Mouse (Mus musculus) brain, embryonic 14.5 days (tissue): ENCODE measurements around the gene Alb.

Experiments
- CTCF ChIP-seq: fragments of 200-500 bp; IDR thresholded peaks from 2 replicates; pipeline ENCODE4 v1.5.1; 2012; ENCODE audit warnings: inconsistent platforms, mild to moderate bottlenecking, moderate library complexity, borderline replicate concordance; ENCODE audit not compliant: insufficient read depth, insufficient read length; ENCODE audit errors: extremely low read depth
- POLR2A ChIP-seq: fragments of 200-500 bp; IDR thresholded peaks from 2 replicates; pipeline ENCODE4 v1.6.1; 2012; ENCODE audit warnings: mild to moderate bottlenecking, inconsistent platforms, borderline replicate concordance; ENCODE audit not compliant: poor library complexity, insufficient read depth, insufficient read length, severe bottlenecking; ENCODE audit errors: extremely low read depth

DNA sequence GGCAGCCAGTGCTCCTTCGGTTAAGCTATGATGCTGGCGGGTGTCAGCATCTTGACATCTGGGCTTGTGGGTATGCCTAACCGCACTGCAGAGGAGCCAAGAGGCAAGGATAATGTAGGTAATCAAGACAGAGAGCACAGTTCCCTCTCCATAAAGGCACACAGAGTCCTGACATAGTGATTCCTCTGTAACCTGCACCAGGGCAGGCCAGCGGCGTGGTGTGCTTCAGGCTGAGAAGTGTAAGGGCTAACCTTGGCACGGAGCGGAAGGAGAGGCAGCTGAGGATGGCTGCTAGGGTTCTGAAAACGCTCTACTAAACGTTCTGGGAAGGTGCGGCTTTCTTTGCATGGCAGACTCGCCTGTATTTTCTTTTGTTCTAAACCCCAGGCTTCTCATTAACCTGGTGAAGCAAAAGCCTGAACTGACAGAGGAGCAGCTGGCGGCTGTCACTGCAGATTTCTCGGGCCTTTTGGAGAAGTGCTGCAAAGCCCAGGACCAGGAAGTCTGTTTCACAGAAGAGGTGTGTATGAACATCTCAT lies 46.8 kb downstream of the Alb start:
- TF ChIP-seq POLR2A (no peak), CTCF (no peak)
